Mouse (Mus musculus): ENCODE measurements around the gene Bpifb4.

The Bpifb4 gene

GRCm38 (mm10) chr2:153937843-153938242 lies at the start of gene Bpifb4:
Gene Bpifb4, plus strand, starts transcription at chr2:153938212.
- no peak for DNase-seq

- no peak for DNase-seq
Observed at GRCm38 (mm10) chr2:153899111-153899510, 38.9 kb upstream of the Bpifb4 start.

GRCm38 (mm10) chr2:153900088-153900487 lies 37.9 kb upstream of the Bpifb4 start, which contains the start of gene Bpifb6:
Gene Bpifb6, plus strand, starts transcription at chr2:153900388.
- no peak for DNase-seq

GRCm38 (mm10) chr2:153902726-153903125 lies 35.3 kb upstream of the Bpifb4 start:
- no peak for DNase-seq

GRCm38 (mm10) chr2:153906626-153907025 lies 31.4 kb upstream of the Bpifb4 start:
- DNase-seq, result no peak

- DNase-seq, result no peak
Observed at GRCm38 (mm10) chr2:153914151-153914550, 23.9 kb upstream of the Bpifb4 start.

- no peak for DNase-seq
Observed at GRCm38 (mm10) chr2:153917930-153918329, 20.1 kb upstream of the Bpifb4 start, which contains the start of gene Bpifb3. Gene Bpifb3, plus strand, starts transcription at chr2:153918230.

DNA sequence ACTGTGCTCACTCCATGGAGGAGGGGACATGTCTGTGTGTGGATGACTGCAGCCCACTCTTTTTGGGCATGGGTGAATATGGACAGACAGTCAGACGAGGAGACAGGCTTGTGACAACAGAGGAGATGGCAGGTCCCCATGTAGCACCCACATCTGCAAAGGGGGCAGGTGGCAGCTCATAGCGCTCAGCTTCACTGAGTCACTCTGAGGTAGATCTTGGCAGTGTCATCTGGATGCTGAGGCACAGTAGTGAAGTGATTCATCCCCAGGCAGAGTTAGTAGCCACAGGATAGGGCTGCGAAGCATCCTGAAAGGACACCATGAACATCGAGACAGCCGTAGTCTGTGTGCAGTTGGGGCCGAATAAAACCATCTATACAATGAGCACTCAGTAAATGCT lies 16.8 kb upstream of the Bpifb4 start:
- DNase-seq, result no peak

DNA sequence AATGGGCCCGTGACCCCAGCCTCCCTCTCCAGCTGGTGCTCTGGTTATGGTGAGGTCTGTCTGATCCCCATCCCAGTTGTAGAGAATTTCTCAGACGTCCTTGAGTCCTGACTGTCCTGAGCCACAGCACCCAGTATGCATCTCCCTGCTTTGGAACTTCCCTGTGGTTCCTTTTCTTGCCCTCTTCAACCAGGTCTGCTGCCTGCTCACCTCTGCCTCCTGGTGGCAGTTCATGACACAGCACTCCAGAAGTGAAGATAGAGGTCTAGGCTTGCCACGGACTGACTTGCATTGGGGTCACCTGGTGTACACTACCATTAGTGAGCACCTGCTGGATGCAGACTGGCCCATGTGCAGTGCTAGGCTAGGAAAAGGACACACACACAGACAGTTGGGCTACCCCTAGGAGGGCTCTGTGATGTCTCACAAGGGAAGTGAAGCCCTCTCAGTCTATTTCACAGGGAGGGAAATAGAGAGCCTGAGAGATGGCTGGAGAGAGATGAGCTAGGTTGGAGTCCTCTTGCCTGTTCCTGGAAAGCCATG lies 8.1 kb upstream of the Bpifb4 start:
- DNase-seq, result peak in 1 of 2 experiments; percentile 36

GRCm38 (mm10) chr2:153931125-153931524 lies 6.9 kb upstream of the Bpifb4 start:
- no peak for DNase-seq

DNA sequence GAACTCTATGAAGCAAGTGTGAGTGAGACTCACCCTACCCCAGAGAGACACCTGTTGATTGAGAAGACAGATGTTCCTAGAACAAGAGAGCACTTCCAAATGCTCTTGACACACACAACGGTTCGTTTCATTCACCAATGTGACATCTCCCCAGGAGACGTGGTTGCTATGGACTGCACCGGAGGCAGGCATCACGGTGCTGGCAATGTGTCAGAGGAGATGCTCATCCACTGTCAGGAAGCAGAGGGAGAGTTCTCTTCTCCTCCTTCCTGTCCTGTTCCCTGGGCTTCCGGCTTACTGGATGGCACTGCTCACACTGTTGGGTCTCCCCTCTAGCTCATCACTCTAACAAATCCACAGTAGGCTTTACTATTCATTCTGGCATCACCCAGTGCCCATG lies 4.7 kb upstream of the Bpifb4 start:
- DNase-seq, result no peak

DNA sequence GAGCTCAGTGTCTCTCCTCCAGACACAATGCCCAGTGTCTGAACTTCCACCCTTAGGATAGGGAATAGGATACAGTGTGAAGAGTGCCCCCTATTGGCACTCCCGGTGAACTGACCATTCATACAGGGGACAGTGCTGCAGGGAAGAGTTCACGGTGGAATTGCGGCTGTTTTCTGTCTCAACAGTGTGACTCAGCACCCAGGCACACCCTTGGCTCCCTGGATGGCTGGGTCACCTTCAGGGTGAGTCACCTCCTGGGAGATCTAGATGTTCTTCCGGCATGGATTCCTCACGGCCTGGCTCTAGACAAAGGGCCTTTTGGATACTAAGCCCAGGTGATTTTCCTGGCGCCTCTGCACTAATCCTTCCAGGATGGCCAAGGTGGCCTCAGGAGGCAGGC lies 2.7 kb upstream of the Bpifb4 start:
- no peak for DNase-seq

DNA sequence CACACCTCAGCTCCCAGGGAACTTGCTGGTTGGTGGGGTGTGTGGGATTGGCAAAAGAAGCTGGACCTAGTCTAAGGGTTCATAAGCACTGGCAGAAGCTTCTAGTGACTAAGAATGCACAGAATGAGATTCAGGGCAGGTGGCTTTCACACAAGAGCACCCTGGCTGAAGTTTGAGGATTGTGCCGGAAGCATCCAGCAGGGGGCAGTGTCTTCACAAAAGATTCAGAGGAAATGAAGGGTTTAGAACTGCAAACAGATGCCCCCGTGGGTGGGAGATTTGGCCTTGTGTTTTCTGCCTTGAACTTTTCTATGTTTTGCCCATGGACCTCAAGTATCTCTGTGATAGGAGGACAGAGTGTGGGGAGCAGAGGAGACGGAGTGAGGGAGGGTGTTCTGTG lies 5.5 kb downstream of the Bpifb4 start:
- DNase-seq, result peak in 1 of 2 experiments; percentile 49

DNA sequence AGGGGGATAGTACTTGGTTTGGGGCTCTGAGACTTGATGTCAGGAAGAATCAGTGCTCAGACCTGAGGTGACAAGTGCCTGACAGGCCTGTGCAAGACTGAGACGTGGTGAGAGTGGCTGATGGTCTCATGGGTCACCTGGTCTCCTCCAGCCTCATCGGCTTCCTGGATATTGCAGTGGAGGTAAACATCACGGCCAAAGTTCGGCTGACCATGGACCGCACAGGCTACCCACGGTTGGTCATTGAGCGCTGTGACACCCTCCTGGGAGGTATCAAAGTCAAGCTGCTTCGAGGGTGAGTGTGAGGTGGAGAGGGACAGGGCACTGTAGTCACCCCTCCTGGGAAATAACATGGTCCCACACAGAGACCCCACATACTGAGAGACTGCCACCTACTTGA lies 6.6 kb downstream of the Bpifb4 start:
- no peak for DNase-seq

DNA sequence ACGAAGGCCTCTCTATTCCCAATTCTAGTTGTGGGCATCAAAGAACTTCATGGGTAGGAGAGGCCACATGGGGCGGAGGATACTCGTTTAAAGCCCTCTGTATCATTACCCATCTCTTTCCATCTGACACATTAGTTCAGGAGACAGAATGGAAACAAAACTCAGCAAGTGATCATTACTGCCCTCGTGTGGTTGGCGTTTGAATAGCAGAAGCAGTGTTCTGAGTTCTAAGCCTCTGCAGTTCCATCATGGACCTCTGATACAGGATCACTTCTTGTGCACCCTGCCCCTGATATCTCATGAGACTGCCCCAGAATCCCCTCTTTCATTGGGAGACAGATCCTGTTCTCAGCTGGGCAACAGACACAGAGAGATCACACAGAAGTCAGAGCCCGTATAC lies 14.9 kb downstream of the Bpifb4 start:
- DNase-seq, result peak in 1 of 2 experiments; percentile 56

DNA sequence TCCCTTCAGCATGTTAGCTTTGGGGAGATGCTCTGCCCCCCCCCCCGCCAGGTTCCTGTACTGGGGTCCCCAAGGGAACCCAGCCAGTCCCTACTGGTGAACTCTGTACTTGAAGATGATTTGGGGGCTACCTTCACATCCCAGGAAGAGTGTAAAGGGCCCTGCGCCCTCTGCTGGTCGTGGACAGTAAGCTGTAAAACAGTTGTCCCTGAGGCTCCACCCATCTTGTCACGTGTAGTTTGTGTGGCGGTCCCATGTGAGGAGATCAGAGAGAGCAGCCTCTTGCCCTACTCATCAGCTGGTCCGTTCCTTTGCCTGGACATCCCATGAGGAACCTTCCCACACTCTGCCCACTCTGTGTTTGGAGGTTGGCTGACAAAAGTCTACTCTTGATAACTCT lies 15.8 kb downstream of the Bpifb4 start:
- peak in 1 of 2 experiments; percentile 37 for DNase-seq

DNA sequence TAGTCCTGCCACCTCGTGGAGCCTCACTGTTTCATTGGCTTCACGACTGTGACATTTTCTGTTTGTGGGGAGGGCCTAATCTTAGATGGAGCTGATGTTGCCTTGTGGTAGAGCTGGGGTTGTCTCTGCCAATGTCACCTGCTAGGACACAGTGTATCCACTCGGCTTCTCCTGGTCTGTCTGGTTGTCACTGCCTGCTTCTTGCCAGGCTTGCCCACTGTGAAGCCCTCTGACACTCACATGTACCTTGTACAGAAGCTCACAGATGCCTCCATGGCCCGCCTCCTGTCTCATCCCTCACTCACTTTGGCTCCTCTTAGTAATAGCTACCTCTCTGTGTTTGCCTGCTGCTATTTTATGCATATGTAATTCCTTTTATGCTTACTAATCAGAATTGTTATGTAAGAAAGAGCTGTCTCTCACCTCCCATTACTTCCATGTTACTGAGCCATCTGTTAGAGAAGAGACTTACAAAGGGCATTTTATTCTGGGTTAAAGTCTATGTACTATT lies 24.9 kb downstream of the Bpifb4 start:
- DNase-seq, result no peak

DNA sequence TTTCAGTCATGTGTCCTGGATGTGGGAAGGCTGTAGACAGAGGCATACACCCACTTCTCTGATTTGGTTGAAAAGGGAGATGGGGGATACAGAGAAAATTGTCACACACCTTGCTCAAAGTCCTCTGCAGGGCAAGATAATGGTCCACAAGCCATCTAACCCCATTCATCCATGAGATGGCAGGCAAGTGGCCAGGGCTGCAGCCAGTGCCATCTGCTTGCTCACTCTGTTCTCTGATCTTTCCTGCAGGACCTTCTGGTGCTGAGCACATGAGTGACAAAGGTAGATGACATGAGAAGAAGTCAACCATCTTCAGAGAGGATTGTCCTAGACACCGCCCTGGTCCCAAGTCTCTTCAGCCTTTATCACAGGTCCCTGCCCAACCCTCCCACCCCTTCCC lies 25.3 kb downstream of the Bpifb4 start:
- no peak for DNase-seq

DNA sequence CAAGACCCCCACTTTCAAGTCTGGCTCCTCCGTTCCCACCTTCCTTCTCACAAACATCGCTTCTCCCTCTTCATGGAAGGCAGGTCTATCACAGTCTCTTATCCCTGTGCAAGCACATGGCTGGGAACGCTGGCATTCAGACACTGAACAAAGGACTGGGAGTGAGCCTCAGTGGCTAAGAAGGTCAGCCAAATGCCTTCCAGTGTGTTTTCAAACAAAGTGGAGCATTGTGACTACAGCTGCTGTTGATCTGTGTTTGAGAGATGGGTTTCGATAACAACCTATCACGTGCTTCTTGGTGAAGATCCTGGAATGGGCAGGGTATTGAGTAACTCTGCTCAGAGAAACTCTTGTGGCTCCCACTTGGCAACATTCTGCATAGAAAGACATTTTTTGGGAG lies 32.2 kb downstream of the Bpifb4 start:
- no peak for DNase-seq

DNA sequence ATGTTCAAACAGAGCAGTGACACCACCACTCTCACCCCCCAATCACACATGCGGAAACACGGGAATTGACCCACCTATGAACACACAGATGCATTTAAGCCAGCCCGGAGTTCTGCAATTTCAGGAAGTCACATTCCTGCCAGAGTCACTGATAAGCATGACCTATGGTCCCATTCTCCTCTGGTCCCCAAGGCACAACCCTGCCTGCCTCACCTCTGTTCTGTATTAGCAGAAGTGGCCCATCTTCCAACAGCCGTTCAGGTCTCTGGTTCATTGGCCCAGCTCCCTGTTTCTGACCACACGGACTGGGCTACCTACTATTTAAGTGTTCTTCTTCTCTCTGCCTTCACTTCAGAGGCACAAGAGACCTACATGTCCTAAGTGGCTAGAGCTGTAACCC lies 36.6 kb downstream of the Bpifb4 start, which contains the start of gene Bpifa6:
Gene Bpifa6 (plus strand): TSS at position 364 of the 400 bp plus-strand sequence.
- no peak for DNase-seq

GRCm38 (mm10) chr2:153995770-153996169 lies 57.8 kb downstream of the Bpifb4 start:
- DNase-seq, result peak; percentile 17 to 67

GRCm38 (mm10) chr2:154000501-154000900 lies 62.5 kb downstream of the Bpifb4 start:
- DNase-seq, result no peak

DNA sequence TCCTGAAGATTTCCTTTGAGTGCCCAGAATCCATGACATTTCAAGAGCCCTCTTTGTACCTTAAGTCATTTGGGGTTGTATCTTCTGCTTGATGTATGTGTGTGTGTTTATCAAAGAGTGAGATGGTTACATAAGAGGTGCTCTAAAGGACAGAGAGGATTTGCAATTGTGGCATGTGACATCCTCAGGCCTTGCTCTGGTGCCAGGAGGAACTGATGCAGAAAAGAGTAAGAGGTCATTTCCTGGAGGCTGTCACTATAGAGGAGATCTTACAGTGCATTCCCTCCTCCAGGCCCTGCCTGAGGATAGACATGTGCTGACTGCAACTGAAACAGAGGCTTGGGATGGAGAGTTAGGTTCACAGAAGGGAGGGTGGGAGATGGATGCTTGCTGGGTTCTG lies 63.0 kb downstream of the Bpifb4 start:
- no peak for DNase-seq

DNA sequence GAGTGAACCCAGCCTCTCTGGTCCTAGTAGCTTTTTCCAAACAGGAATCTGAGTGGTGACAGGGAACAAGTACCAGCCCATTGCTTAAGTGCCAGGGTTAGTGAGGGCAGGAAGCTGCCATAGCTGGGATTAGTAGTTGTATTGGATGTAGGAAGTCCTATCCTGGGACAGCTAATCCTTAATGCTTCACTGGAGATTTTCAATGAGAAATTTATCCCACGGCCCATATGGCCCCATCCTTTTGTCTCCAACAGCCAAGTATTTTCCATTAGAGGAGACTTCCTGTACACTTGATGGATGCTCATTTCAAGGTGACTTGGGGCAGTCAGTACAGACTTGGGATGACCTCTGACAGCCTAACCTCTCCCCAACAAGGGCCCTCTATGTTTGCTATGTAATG lies 66.4 kb downstream of the Bpifb4 start:
- DNase-seq, result no peak

DNA sequence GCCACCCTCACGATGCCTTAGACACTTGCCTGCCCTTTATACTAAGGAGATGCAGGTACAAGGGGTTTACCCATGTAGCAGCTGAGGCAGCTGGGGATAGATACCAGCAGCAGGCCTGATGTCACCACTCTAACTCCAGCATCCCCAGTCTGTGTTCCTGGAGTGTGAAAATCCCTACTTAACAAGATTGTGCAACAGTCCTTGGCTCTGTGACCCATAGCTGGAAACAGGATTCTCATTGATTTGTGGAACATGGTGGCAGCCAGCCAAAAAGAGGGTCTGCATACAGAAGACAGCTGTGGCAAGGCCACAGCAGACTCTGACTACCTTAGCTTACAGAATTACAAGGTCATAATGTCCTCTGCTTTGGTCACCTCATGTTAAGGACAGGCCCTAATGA lies 67.1 kb downstream of the Bpifb4 start:
- no peak for DNase-seq

All from spleen, adult 18-20 months (tissue).